Mouse (Mus musculus) thymus, adult 2 months (tissue): ENCODE results near the gene Bcl3.

Experiments used
- CTCF ChIP-seq: fragments of 200-500 bp; IDR thresholded peaks from 2 replicates; pipeline ENCODE4 v1.5.1; 2012; ENCODE audit warnings: mild to moderate bottlenecking, control low read depth, low read length, moderate library complexity, borderline replicate concordance; ENCODE audit not compliant: control insufficient read depth, poor library complexity, insufficient read depth; ENCODE audit errors: extremely low read depth
- POLR2A ChIP-seq: fragments of 200-500 bp; IDR thresholded peaks from 2 replicates; pipeline ENCODE4 v1.6.1; 2012; ENCODE audit warnings: mild to moderate bottlenecking, low read length, control low read depth, moderate library complexity; ENCODE audit not compliant: control insufficient read depth, poor library complexity, insufficient read depth; ENCODE audit errors: extremely low read depth

DNA sequence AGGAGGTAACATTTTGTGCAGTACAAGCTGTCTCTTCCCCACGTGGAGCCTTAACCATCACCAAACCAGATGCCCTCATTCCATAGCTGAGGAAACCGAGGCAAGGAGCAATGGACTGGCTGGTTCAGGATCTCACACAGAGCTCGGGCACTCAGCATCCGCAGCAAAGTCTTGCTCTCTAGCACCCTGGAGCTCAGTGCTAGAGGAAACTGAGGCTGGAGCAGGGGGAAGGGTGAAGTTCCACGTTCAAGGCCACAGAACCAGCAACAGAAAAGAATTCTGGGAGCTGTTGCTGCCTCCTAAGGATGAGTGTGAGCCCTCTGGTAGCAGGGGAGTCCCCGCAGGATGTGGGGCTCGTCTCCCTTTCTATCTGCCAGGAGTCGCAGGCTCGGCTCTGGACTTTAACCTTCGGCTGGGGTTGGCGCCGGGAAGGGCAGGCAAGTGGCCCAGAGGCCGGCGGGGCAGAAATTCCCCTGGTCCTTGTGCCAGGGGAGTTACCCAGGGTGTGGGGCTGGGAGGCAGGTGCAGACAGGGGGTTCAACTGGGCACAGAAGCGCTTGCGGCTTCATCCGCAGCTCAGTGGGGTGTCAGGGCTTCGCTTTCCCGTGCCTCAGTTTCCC is 20.4 kb upstream of the Bcl3 start:
- TF ChIP-seq POLR2A (no peak), CTCF (no peak)
